Mouse (Mus musculus) neural tube, embryonic 14.5 days (tissue): ENCODE data around the gene Sept6. TPM values are rescaled to one million over a fixed set of nuclear protein-coding genes. Genes with fewer than 3 reads are reported as not detected.
A peak's percentile ranks its signal among the peaks of the same experiment; 100 is the strongest.

ENCODE experiments used
- ATAC-seq: fragments of 200-750 bp; cut with Nextera tagmentation; 2 replicates; pipeline ENCODE4 v1.8.0; 2017; ENCODE audit warnings: low read depth, mild to moderate bottlenecking, moderate TSS enrichment, moderate library complexity
- H3K27ac ChIP-seq: fragments of 300-500 bp; sonication (generic); 2 replicates; pipeline ENCODE4 v1.5.1; 2014; ENCODE audit warnings: low read depth, mild to moderate bottlenecking, control low read depth, low read length, moderate library complexity, mixed read lengths
- H3K27me3 ChIP-seq: fragments of 300-500 bp; sonication (generic); 2 replicates; pipeline ENCODE4 v1.6.1; 2014; ENCODE audit warnings: low read length; ENCODE audit not compliant: control insufficient read depth, insufficient read depth
- H3K36me3 ChIP-seq: fragments of 300-500 bp; sonication (generic); 2 replicates; pipeline ENCODE4 v1.6.1; 2014; ENCODE audit warnings: low read length, mixed read lengths; ENCODE audit not compliant: control insufficient read depth, insufficient read depth
- H3K4me1 ChIP-seq: fragments of 300-500 bp; sonication (generic); 2 replicates; pipeline ENCODE4 v1.6.1; 2014; ENCODE audit warnings: low read length; ENCODE audit not compliant: control insufficient read depth, insufficient read depth
- H3K4me2 ChIP-seq: fragments of 300-500 bp; sonication (generic); 2 replicates; pipeline ENCODE4 v1.6.1; 2014; ENCODE audit warnings: mild to moderate bottlenecking, low read depth, low read length, control low read depth
- H3K4me3 ChIP-seq: fragments of 300-500 bp; sonication (generic); 2 replicates; pipeline ENCODE4 v1.5.1; 2014; ENCODE audit warnings: low read depth, low read length, control low read depth, mixed read lengths
- H3K9ac ChIP-seq: fragments of 300-500 bp; sonication (generic); replicated peaks from 2 replicates; pipeline ENCODE4 v1.6.1; 2014; ENCODE audit warnings: low read depth, mild to moderate bottlenecking, control low read depth, low read length, mixed read lengths
- H3K9me3 ChIP-seq: fragments of 300-500 bp; sonication (generic); 2 replicates; pipeline ENCODE4 v1.6.1; 2016; ENCODE audit warnings: low read length; ENCODE audit not compliant: control insufficient read depth
- whole genome bisulfite sequencing: fragments of 180-500 bp; shearing (Covaris S2); extraction: QIAGEN DNeasy Blood & Tissue Kit; methylation state at CpG from one replicate; pipeline ENCODE4 v1.1.7; 2014; 5-methylcytosine and 5-hydroxymethylcytosine counted together
- polyA plus RNA-seq: library from polyadenylated mRNA; unstranded; fragments of >200 nt; fragmentation: Nextera tagmentation; extraction: Ambion mirVana; gene quantifications from 2 replicates; pipeline ENCODE4 v1.2.1, GENCODE M21; 2014

Gene Sept6
- polyA plus RNA-seq, 1 experiment from 2014 or later: 79.6 TPM

DNA sequence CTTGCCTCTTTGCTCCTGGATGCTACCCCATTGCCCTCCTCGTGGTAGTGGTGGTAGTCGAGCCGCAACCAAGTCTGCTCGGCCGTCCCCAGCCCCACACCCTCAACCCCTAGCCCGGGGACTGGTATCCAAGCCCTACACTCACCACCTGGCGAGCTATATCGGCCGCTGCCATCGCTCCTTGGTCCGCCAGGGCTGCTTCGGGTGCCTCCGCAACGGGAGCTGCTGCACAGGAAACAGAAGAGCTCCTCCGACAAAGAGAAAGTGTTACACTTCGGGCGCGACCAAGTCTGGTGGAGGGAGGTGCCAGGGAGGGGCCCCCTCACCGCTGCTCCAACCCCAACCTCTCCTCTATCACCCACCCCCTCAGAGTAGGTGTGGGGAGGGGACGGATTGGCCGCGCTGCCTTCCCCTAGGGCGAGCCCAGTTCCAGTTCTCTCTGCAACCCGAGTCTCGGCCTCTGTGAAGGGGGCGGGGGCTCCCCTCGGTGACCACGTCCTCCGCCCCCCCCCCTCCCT lies 2.3 kb downstream of the Sept6 start:
- H3K4me3 ChIP-seq: peak overlapping the region; percentile 50
- H3K9me3 ChIP-seq: no peaks in the 10 kb centered on the region
- peaks cover 4% of the 10 kb centered on the region; the same call in 1 of the 2 replicates for H3K4me1 ChIP-seq
- peak; percentile 89 for ATAC-seq
- H3K27me3 ChIP-seq: no peaks in the 10 kb centered on the region
- H3K36me3 ChIP-seq: no peaks in the 10 kb centered on the region
- H3K4me2 ChIP-seq: peak overlapping the region; percentile 49
- H3K27ac ChIP-seq: peak overlapping the region; percentile 78
- peak overlapping the region; percentile 62 for H3K9ac ChIP-seq
- WGBS: 11% methylated on average over 28 of the region's 29 CpGs

DNA sequence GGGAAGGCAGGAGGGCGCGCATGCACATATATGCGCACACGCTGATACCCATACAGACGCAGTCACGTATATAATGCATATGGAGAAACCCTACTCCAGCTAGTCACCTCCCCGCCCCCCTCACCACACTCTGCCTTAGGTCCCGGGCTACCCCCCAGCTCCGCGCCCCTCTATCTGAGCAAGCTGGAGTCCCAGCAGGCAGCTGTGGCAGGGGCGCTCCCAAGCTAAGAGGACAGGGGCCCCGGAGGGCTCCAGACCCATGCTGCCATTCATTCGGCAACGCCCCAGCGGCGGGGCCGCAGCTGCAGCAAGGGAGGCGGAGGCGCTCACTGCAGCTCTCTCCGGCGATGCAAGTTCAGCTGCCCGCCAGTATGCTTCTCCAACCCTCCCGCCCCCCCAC lies 2.8 kb downstream of the Sept6 start:
- Histone ChIP-seq H3K4me2 (peak overlapping the region; percentile 49), H3K9me3 (no peaks in the 10 kb centered on the region), H3K36me3 (no peaks in the 10 kb centered on the region), H3K9ac (peak overlapping the region; percentile 62), H3K27me3 (no peaks in the 10 kb centered on the region), H3K4me3 (peak overlapping the region; percentile 50), H3K27ac (peak overlapping the region; percentile 78), H3K4me1 (peaks cover 4% of the 10 kb centered on the region; the same call in 1 of the 2 replicates)
- ATAC-seq: peak; percentile 63
- WGBS: 29% methylated on average over 21 of the region's 23 CpGs

DNA sequence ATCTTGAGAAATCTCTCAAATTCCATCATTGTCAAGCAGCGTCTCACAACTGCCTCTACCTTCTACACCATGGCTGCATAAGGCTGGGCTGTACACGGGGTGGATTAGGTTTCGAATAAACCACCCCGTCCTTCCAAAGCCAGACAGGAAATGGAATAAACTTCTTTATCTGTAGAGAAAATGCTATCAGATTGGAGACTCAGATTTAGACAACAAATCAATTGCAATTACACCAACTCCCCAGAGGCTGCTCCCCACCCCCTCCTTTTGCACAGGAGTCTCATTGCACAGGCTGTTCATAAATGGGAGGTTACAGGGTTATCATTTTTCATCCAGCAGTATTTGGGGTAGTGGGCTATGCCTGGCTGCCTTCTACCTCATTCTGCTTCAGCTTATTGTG lies 3.7 kb downstream of the Sept6 start:
- H3K9ac ChIP-seq: no peak overlapping the region
- no peak for ATAC-seq
- no peak overlapping the region for H3K27ac ChIP-seq
- H3K9me3 ChIP-seq: no peaks in the 10 kb centered on the region
- H3K4me1 ChIP-seq: peaks cover 4% of the 10 kb centered on the region; the same call in 1 of the 2 replicates
- peak overlapping the region; percentile 49 for H3K4me2 ChIP-seq
- H3K4me3 ChIP-seq: peak overlapping the region; percentile 50
- 65% methylated on average over 4 of the region's 4 CpGs for WGBS
- no peaks in the 10 kb centered on the region for H3K27me3 ChIP-seq
- H3K36me3 ChIP-seq: no peaks in the 10 kb centered on the region

DNA sequence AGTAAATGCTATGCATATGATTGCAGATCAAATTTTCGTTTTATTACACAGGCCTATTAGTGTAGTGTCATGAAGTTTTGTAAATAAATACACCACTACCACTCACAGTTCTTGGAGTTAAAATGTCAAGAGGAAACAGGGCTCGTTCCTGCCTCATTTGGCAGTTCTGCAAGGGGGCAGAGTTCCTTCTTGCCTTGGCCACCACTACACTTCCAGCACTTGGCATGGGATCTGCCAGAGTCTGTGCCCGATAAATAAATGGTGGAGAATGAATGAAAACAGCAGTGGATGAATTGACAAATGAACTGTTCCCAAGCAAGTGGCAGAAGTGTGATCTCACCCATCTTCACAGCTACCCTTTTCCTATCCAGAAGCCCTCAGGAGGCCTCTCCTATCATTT lies 6.6 kb downstream of the Sept6 start:
- peaks cover 4% of the 10 kb centered on the region; the same call in 1 of the 2 replicates for H3K4me1 ChIP-seq

DNA sequence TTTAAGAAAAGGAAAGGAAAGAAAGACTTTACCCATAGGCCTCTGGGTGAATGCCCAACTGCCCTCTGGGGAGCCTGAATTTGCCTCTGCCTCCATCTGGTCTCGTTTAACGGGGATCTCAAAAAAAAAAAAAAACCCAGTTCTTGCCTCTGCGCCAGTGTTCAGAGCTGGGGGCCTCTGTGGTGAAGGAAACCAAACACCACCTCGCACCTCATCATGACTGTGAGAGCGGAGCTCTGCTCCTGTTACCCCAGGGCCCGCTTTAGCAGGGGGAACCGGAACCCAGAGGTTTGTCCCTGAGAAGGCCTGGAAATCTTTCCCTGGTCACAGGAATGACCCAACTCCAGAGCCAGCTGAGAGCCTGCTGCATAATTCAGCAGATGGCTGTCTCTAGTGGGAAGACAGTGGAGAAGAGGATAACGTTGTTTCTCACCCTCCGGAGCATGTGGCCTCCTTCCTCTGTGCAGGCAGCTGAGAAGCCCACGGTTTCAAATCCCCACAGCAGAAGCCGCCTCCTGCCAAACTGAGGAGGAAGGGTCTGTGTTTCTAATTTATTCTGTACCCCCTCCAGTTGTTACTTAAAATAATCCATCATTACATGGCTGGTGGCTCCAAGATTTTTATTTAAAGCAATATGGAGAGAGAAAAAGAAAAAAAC lies 7.8 kb downstream of the Sept6 start:
- Histone ChIP-seq H3K4me3 (no peak overlapping the region), H3K4me2 (no peak overlapping the region), H3K9ac (no peak overlapping the region), H3K9me3 (no peaks in the 10 kb centered on the region), H3K4me1 (peaks cover 4% of the 10 kb centered on the region; the same call in 1 of the 2 replicates), H3K27ac (no peak overlapping the region), H3K36me3 (no peaks in the 10 kb centered on the region), H3K27me3 (no peaks in the 10 kb centered on the region)
- peak; percentile 56; the same call in 1 of the 2 replicates for ATAC-seq
- 34% methylated on average over 11 of the region's 11 CpGs for WGBS

More for the DNA sequence above, 6.6 kb downstream of the Sept6 start:
- Histone ChIP-seq H3K36me3 (no peaks in the 10 kb centered on the region), H3K4me3 (no peak overlapping the region), H3K27ac (no peak overlapping the region), H3K9ac (no peak overlapping the region), H3K9me3 (no peaks in the 10 kb centered on the region), H3K4me2 (no peak overlapping the region), H3K27me3 (no peaks in the 10 kb centered on the region)
- WGBS: 69% methylated on average over 3 of the region's 3 CpGs
- no peak for ATAC-seq

DNA sequence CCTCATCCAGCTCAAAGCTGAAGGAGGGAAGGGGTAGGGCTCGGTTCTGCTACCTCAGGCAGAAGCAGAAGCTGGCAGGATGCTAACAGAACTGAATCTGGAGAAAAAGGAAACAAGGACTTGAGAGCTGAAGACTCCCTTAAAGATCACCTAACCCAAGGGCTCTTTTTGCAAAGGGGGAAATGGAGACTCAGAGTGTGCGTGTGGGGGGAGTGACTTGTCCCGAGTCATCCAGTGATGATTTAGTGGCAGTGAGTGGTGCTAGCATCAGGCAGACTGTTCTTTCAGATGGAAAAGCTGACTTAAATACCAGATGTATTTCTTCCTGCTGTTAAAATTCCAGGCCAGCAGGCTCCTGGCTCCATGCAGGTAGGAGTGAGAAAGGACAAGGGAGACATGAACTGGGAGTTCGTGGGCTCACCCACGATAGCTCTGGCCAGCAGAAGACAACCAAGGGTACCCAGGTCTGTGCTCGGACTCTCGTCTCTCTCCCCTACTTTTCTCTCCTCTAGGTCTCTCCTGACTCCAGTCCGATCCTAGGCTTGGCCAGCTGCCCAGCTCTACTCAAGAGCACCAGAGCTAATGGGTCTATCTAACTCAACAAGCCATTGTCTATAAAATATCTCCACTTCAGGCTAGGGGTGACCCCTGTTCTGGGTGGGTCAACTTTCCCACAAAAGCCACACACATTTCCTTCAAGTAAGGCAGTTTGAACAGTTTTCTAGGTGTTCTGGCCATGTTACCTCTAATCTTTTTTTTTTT lies 8.5 kb downstream of the Sept6 start:
- no peak for ATAC-seq
- no peaks in the 10 kb centered on the region for H3K27me3 ChIP-seq
- no peak overlapping the region for H3K27ac ChIP-seq
- H3K9ac ChIP-seq: no peak overlapping the region
- H3K9me3 ChIP-seq: no peaks in the 10 kb centered on the region
- H3K4me2 ChIP-seq: no peak overlapping the region
- peaks cover 4% of the 10 kb centered on the region; the same call in 1 of the 2 replicates for H3K4me1 ChIP-seq
- 51% methylated on average over 8 of the region's 8 CpGs for WGBS
- H3K4me3 ChIP-seq: no peak overlapping the region
- no peaks in the 10 kb centered on the region for H3K36me3 ChIP-seq

DNA sequence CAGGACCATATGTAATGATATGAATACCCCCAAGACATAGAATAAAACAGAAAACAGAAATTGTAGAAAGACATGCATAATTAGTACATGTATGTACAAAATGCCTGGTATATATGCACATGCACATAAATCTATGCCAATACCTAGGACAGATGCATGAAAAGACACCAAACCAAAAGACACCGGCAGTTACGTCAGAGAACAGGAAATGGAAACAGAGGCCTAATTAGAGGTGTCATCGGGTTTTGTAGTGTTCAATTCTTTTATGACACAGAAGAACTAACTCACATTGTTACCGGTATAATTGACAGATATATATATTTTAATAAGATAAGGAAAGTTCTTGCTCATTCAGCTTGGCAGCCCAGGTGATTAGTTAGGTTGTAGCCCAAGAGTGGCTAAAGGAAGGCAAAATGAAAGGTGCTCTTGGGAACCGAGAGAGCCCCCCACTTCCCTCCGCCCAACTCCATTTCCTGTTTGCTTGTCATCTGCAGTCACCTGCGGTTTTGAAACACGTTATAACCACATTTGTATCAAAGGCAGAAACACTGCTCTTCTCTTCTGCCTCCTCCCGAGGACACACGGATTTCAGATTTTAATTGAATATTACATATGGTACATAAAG lies 10.9 kb downstream of the Sept6 start:
- no peaks in the 10 kb centered on the region for H3K4me1 ChIP-seq
- H3K27me3 ChIP-seq: no peaks in the 10 kb centered on the region
- no peak overlapping the region for H3K4me2 ChIP-seq
- no peak overlapping the region for H3K27ac ChIP-seq
- H3K4me3 ChIP-seq: no peak overlapping the region
- no peaks in the 10 kb centered on the region for H3K9me3 ChIP-seq
- no peaks in the 10 kb centered on the region for H3K36me3 ChIP-seq
- no peak overlapping the region for H3K9ac ChIP-seq
- WGBS: 86% methylated on average over 10 of the region's 10 CpGs
- no peak for ATAC-seq

DNA sequence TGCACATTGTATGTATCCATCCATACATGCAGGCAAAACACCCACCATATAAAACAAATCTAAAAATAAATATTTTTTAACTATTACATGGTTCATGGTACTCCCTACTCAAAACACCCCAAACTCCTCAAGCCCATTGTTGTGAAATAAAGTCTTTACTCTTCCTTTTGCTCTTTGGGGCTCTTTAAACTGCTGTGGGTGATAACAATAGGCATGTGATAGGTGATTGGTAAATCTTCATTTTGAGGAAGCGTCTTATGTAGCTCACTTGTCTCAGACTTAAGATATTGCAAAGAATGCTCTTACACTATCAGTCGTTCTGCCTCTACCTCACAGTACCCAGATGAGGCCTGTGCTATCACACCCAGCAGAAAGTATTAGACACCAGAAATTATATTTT lies 13.7 kb downstream of the Sept6 start:
- H3K9me3 ChIP-seq: no peaks in the 10 kb centered on the region
- no peaks in the 10 kb centered on the region for H3K27me3 ChIP-seq
- H3K4me1 ChIP-seq: no peaks in the 10 kb centered on the region
- H3K36me3 ChIP-seq: no peaks in the 10 kb centered on the region
- H3K4me2 ChIP-seq: no peak overlapping the region
- 92% methylated on average over 2 of the region's 2 CpGs for WGBS
- ATAC-seq: no peak
- H3K4me3 ChIP-seq: no peak overlapping the region
- H3K9ac ChIP-seq: no peak overlapping the region
- no peak overlapping the region for H3K27ac ChIP-seq
